In the genomic region with DNA sequence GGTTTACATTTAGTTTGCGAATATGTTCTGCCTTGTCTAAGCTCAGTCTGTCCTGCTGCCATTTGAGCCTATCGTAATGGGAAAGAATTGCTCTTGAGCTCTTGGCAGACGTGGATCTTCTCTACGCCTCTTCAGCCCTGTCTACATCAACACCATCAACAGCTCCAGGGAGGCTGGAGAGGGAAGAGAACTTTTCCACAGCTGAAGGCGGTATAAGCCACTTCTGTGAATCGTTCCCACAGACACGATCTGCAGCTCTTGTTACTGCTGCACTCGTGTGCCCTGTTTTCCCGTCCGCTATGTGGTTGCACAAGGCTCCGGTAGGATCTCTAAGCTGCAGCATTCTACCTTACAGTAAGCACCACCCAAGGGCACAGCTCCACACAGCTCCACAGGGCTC, we compare ENCODE assay signal across 14 mouse cellular contexts.
DNase-seq lines count a peak whose midpoint lies in the region.
"Had no signal": no experiment of that assay in that cellular context is flagged by ENCODE, and none has a peak within 500 bp of the region (broad histone marks: within the 10 kb centered on the region; RNA-seq: fewer than 3 reads in every experiment).

No protein-coding gene starts in this region.

- peak; percentile 6 to 34 for DNase-seq in frontal cortex, adult 2 months (ENCODE audit: extremely low spot score in 1 of 2, low spot score in 1 of 2)
- DNase-seq in frontal cortex, postnatal 25 days (ENCODE audit: low spot score in 2 of 2), result no peak
- DNase-seq in right cerebral cortex, adult 18-20 months, result peak; percentile 26
- DNase-seq in right cerebral cortex, adult 2 months (ENCODE audit: low spot score in 2 of 2), result no peak
- DNase-seq in thymus, adult 18-20 months, result no peak
- DNase-seq: adrenal gland, adult 2 months; adrenal gland, postnatal 10 days; adrenal gland, postnatal 25 days; cerebellum, adult 11-12 months; cerebellum, adult 2 months; cerebellum, adult 9-10 months; cerebellum, postnatal 10 days; cerebellum, postnatal 25 days; forebrain, postnatal 0 days had no signal

Comparison
In these comparisons a context has a peak if more than half of its experiments do, and no peak if none do; other contexts are left out.
1. DNase-seq: peak in frontal cortex, adult 2 months (2 of 2) and right cerebral cortex, adult 18-20 months (single experiment); none in frontal cortex, postnatal 25 days (0 of 2), right cerebral cortex, adult 2 months (0 of 2) and thymus, adult 18-20 months (0 of 2).